Mouse (Mus musculus) layer of hippocampus, adult 2 months (tissue): ENCODE measurements at regions not wholly inside any gene's neighbourhood (a gene's known extent, or its start where the extent isn't known, plus 50 kb on each side); places are given as distances from the start of the nearest gene placed in this dataset.
A peak's percentile ranks its signal among the peaks of the same experiment; 100 is the strongest.

ENCODE experiments used
- DNase-seq, 2 experiments: peaks; one replicate each; pipeline ENCODE4 v3.0.0; 2022; ENCODE audit warnings: low spot score in 2 of 2
- H3K27ac ChIP-seq: fragments of 200-600 bp; 2 replicates; pipeline ENCODE4 v1.8.1; 2022
- H3K4me3 ChIP-seq: fragments of 200-600 bp; 2 replicates; pipeline ENCODE4 v1.8.1; 2022; ENCODE audit warnings: mild to moderate bottlenecking
- CTCF ChIP-seq: fragments of 200-600 bp; conservative IDR thresholded peaks from 2 replicates; pipeline ENCODE4 v1.8.1; 2022; ENCODE audit warnings: antibody characterized with exemption, mild to moderate bottlenecking, moderate library complexity
- microRNA-seq, 2 experiments: library from miRNA; unstranded; fragments of <30 nt; microRNA quantifications; one replicate each; pipeline ENCODE4 v1.2.0; 2021

- no peak for DNase-seq
- TF ChIP-seq CTCF, result no peak
- Histone ChIP-seq H3K4me3 (no peak overlapping the region), H3K27ac (no peak overlapping the region)
Observed at GRCm38 (mm10) chr1:195312426-195312825, 135.9 kb upstream of the Cr2 start.

GRCm38 (mm10) chr1:195285076-195285475 lies 108.6 kb upstream of the Cr2 start:
- DNase-seq, result no peak
- Histone ChIP-seq H3K4me3 (no peak overlapping the region), H3K27ac (no peak overlapping the region)
- TF ChIP-seq CTCF, result no peak

GRCm38 (mm10) chr1:195241496-195241895 lies 65.0 kb upstream of the Cr2 start:
- no peak for TF ChIP-seq CTCF

GRCm38 (mm10) chr1:195232658-195233057 lies 56.1 kb upstream of the Cr2 start:
- TF ChIP-seq CTCF, result peak; percentile 83
- peak; percentile 11 to 41 for DNase-seq

More at GRCm38 (mm10) chr1:195241496-195241895, 65.0 kb upstream of the Cr2 start:
- Histone ChIP-seq H3K27ac (no peak overlapping the region), H3K4me3 (no peak overlapping the region)
- DNase-seq, result peak; percentile 98 to 100

GRCm38 (mm10) chr1:195227007-195227406 lies 50.5 kb upstream of the Cr2 start:
- no peak overlapping the region for H3K27ac ChIP-seq
- H3K4me3 ChIP-seq, result no peak overlapping the region
- no peak for TF ChIP-seq CTCF
- no peak for DNase-seq

More at GRCm38 (mm10) chr1:195232658-195233057, 56.1 kb upstream of the Cr2 start:
- Histone ChIP-seq H3K4me3 (no peak overlapping the region), H3K27ac (no peak overlapping the region)

Small RNA genes in the stretch of these regions (microRNA-seq; reads per million reads assigned to microRNA genes)
- gene Gm24802, result 0 reads per million in 2 experiments
